Mouse (Mus musculus): Measurements from ENCODE around the gene Itpr1.

DNA sequence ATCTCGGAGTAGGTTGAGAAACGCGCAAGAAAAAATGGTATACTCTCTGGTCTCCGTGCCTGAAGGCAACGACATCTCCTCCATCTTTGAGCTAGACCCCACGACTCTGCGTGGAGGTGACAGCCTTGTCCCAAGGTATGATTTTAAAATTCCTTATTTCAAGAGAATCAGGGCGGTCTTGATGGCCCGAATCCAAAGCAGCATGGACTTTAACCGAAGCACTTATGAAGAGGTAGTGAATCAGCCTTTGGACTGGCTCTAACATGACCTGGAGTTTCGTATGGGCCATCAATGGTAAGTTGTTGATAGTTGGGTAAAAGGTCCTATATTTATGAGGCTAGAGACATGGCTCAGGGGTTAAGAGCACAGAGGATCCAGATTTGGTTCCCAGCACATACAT lies 156.1 kb downstream of the Itpr1 start:
- TF ChIP-seq CTCF (IDR thresholded peaks at IDR 0.05; ENCODE audit: low read depth, low read length), result no peak
- TF ChIP-seq POLR2A (IDR thresholded peaks at IDR 0.05; ENCODE audit: extremely low read depth, insufficient read depth, low read length), result no peak
